Mouse (Mus musculus): Measurements from ENCODE around the gene Snx14.

DNA sequence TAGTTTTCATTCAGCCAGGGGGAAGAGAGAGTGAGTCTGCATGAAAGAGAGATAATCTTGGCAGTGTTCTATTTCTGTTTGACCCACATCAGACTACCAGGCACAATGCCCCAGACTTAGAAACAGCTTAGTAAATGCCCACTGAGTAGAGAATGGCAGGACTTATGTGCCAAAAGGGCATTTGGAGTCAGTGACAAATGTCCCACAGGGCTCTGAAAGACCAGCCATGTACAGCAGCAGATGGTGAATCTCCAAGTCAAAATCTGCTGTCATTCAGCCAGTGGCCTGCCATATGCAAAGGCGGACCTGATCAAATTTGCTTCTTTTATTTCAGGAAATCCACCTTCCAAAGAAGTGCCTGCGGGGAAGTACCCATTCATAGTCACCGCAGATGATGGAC, 75.7 kb downstream of the Snx14 start:
- TF ChIP-seq CTCF (IDR thresholded peaks at IDR 0.05; ENCODE audit: low read depth) (no peak), EP300 (optimal IDR thresholded peaks at IDR 0.05) (no peak)
